Mouse (Mus musculus): ENCODE data around the gene E030030I06Rik. TPM values are rescaled to one million over a fixed set of nuclear protein-coding genes. Genes with fewer than 3 reads are reported as not detected.
"Not testable (repeated sequence)": the region's sequence is repeated elsewhere in the genome, so short reads cannot be mapped to it uniquely, and the experiment has no call there.

The E030030I06Rik gene
- polyA plus RNA-seq, 1 experiment from 2014 or later, result 17.0 TPM

DNA sequence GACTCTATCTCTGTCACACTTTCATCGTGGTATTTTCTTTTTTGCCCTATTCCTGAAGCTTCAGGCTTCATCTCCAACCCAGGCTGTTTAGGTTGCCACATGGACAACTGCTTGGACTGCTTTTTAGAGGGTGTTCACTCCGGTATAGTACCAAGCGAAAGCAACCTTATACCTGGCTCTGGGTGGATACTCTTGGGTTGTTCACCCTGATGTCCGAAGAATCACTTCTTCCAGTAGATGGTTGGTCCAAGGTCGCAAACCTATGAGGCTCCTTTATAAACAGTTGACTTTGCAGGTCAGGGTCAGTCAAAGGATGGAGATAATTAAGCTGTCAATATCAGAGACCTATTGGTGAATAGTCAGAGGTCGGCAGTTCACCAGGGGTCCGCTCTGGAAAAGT is 81.1 kb downstream of the E030030I06Rik start, which contains the start of gene 4930444G20Rik:
Gene 4930444G20Rik, minus strand, starts transcription at position 101 of the 400 bp plus-strand sequence.
- not testable (repeated sequence) for H3K4me1 ChIP-seq (ENCODE audit: control insufficient read depth, insufficient read depth, low read length); H3K4me3 ChIP-seq (ENCODE audit: low read depth, low read length); H3K36me3 ChIP-seq (ENCODE audit: control insufficient read depth, insufficient read depth, low read length); H3K27ac ChIP-seq (replicated peaks; ENCODE audit: low read depth, low read length); ATAC-seq (ENCODE audit: insufficient number of reproducible peaks, low FRiP score, low TSS enrichment, low read depth); DNase-seq (ENCODE audit: low spot score); H3K9ac ChIP-seq (ENCODE audit: low read length); H3K27me3 ChIP-seq (ENCODE audit: control insufficient read depth, insufficient read depth, low read length); H3K4me2 ChIP-seq (ENCODE audit: low read depth, severe bottlenecking); H3K9me3 ChIP-seq (ENCODE audit: control insufficient read depth, low read length)
- 92% methylated on average over 7 of the region's 7 CpGs for WGBS

Other genes with a start within 250 kb of the E030030I06Rik start
- gene 4930444G20Rik, start 81.2 kb downstream of the E030030I06Rik start, polyA plus RNA-seq (2014; fragmentation: Nextera tagmentation; extraction: Ambion mirVana), result not detected in 2 replicates
- 13.6 and 14.3 TPM in 2 replicates for gene Raet1e, start 9.3 kb upstream of the E030030I06Rik start, polyA plus RNA-seq (2014; fragmentation: Nextera tagmentation; extraction: Ambion mirVana)
- gene H60b, start 9.3 kb upstream of the E030030I06Rik start, polyA plus RNA-seq (2014; fragmentation: Nextera tagmentation; extraction: Ambion mirVana), result 0.18 and 0.23 TPM in 2 replicates
- gene Raet1d, start 211.3 kb upstream of the E030030I06Rik start, polyA plus RNA-seq (2014; fragmentation: Nextera tagmentation; extraction: Ambion mirVana), result 20.1 and 20.8 TPM in 2 replicates